Mouse (Mus musculus): ENCODE measurements at regions not wholly inside any gene's neighbourhood (a gene's known extent, or its start where the extent isn't known, plus 50 kb on each side); places are given as distances from the start of the nearest gene placed in this dataset.

DNA sequence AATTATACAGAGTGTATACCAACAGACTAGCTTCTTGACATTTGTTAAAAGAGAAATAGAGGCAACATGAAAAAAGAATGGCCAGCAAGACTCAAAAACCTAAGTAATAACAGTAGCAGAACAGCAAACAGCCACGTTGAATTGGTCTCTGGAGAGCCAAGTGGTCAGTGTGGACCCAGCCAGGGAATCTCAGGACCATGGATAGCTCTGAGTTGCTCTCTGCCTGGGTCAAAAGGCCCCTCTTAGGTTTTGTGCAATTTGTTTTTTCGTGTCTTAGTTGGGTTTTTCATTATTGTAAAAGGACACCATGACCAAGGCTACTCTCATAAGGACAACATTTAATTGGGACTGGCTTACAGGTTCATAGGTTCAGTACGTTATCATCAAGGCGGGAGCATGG is 60.8 kb upstream of the Lclat1 start:
- CTCF ChIA-PET: no interaction called here

DNA sequence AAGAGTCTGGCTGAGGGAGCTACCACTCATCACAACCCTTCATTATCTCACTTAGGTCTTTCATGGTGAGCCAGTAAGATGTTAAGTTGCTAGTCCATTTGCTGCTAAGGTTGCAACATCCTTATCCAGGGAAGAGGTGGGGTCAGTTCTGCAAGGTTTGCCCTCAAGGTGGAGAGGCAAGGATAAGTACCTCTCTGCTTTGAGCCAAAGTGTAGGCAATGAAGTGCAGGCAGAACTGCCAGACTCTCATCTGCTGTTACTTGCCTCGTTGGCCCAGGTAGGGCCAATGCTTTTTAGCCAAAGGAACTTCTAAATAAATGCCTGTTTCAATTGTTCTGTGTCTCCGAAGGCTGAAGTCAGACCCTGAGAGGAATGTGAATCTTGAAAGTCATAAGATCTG is 59.6 kb upstream of the Lclat1 start:
- CTCF ChIA-PET: no interaction called here

DNA sequence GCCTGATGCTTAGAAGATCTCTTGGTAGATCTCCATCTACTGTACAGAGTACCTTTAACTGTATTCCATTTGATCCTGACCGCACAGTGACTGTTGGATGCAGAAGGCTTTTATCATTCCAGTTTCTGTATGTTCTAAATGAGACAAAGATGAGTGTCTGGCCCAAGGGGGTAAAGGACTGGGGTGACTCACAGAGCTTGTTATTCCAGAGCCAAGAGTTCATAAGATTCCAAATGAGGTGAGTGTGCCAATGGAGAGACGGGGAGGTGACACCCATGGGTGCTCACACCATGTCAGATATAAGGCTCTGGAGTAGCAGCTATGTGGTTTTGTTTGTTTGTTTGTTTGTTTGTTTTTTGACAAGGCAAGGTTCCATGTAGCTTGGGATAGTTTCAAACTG is 54.8 kb upstream of the Lclat1 start:
- CTCF ChIA-PET: interaction anchor here (0.5 to 0.6 kb wide), 2 partner anchors 17 to 104 kb away, joined by 3 to 7 read pairs; no protein-coding TSS in a partner anchor

DNA sequence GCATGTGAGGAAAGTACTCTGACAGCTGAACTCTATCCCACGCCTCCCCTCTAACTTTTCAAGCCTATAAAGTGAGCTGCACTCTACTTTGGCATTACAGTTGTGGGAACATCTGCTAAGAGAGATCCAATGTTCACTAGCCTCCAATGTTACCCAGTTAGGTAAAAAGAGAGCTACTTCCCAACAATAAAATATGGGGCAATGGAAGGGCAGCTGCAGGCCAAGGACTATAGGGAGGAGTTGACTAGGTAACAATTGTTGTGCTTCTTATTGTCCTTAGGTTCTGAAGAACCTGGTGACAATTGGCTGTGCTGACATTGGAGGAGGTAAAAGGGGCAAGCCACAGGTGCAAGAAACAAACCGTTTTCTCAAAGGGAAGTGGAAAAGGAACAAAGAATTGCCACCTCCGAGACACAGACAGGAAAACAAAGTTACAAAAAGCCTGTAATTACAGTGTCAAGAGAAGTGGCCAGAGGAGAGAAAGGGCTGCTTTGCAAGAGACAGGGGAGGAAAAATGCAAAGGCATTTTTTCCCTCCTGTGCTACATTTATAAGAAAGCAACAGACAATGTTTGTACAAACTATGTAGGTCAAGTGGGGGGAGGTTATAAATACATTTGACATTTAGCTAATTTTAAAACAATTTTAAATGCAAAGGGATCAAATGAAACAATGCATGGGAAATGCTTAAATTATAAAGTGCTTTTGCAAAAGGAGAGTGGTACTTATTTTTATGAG is 54.1 kb upstream of the Lclat1 start:
- CTCF ChIA-PET: interaction anchor here (0.6 kb wide), 1 partner anchor 18 kb away, joined by 3 read pairs; no protein-coding TSS in a partner anchor

DNA sequence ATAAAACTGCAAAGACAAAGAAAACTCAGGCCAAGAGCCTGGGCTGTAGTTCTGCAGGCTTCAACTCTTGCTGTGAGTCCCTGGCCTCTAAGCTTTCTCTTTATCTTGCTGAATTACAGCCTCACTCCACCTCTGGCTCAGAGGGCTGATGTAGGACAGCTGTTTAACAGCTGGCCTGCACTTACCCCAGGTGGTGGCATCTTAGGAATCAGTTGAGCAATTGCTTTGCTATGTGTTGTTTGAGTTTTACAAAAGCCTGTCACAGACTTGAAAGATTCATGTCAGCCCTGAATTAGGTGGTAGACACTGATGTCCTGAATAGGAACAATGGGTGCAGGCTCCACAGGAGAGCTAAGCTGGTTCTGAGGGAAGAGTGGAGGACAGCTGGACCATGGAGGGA is 53.6 kb upstream of the Lclat1 start:
- CTCF ChIA-PET: interaction anchor here (0.6 kb wide), 1 partner anchor 170 kb away, joined by 8 read pairs; no protein-coding TSS in a partner anchor

DNA sequence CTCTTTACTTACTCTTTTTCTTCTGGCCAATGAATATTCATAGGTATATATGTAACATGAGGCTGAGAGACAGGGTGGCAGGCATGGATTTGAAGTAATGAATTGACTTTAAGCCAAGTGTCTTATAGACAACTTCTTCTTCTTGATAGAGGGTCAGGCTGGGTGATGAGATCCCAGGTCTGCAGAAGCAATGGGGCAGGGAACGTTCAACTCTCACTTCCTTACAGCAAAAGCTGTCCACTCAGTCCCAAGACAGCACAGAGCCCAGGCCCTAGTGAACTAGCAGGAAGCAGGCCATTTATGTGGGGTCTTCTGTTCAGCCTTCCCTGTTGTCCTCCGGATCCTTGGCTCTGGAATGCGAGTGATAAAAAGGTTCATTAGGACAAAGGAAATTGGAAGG is 52.6 kb upstream of the Lclat1 start:
- CTCF ChIA-PET: no interaction called here

DNA sequence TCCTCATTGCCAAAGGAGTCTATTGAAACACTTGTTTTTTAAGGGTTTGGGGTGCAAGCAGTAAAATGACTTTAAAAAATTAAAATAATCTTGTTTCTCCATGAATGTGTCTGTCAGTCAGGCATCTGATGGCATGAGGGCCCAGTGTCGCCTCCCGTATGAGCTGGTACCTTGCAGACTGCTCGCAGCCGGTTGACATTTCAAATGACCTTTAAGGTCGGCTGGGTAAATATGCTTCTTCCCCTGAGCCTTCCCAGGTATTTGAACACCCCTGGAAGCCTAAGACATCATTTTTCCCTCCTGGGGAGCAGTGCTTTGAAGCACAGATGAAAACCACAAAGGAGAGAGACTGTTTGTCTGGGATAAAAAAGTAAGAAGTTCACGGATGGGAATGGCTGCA is 52.2 kb upstream of the Lclat1 start:
- CTCF ChIA-PET: no interaction called here

DNA sequence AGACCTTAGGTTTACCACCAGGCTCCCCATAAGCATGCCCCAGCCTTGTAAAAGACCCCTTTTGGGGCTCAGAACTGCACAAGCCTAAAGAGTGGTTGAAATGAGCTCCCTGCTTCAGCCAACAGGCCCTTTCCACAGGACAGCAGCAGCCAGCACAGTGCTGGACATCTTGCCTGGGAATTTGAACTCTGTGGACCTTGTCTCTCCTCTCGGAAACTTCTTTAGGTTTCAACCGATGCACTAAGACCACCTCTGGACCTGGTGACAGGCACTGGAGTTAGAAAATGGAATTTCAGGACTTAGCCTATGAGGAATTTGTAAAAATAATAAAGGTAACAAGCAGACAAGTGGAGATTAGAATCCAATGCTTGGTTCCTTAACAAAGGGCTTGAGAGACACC is 51.2 kb upstream of the Lclat1 start:
- CTCF ChIA-PET: interaction anchor here (0.5 kb wide), 1 partner anchor 149 kb away, joined by 3 read pairs; no protein-coding TSS in a partner anchor
